Mouse (Mus musculus) liver, embryonic 14.5 days (tissue): Measurements from ENCODE around the gene Rfx7. TPM values are rescaled to one million over a fixed set of nuclear protein-coding genes. Genes with fewer than 3 reads are reported as not detected.

Experiments
- ATAC-seq: fragments of 200-750 bp; cut with Nextera tagmentation; 2 replicates; pipeline ENCODE4 v1.8.0; 2017; ENCODE audit warnings: moderate number of reproducible peaks, mild to moderate bottlenecking, moderate library complexity; ENCODE audit not compliant: insufficient read depth
- DNase-seq, 3 experiments: peaks; one replicate each; pipeline ENCODE4 v3.0.0-alpha.2; 2012 to 2013; ENCODE audit warnings: low read depth in 3 of 3, low spot score in 3 of 3
- H3K27ac ChIP-seq: fragments of 300-500 bp; sonication (generic); 2 replicates; pipeline ENCODE4 v1.5.1; 2014; ENCODE audit warnings: moderate library complexity, mild to moderate bottlenecking, control low read depth, inconsistent platforms
- H3K27me3 ChIP-seq: fragments of 300-500 bp; sonication (generic); 2 replicates; pipeline ENCODE4 v1.6.1; 2014; ENCODE audit warnings: mild to moderate bottlenecking, low read length, moderate library complexity; ENCODE audit not compliant: control insufficient read depth, insufficient read depth
- H3K36me3 ChIP-seq: fragments of 300-500 bp; sonication (generic); replicated peaks from 2 replicates; pipeline ENCODE4 v1.6.1; 2014; ENCODE audit warnings: low read depth; ENCODE audit not compliant: control insufficient read depth, insufficient read depth
- H3K4me1 ChIP-seq, 2 experiments: fragments of 200-500 bp in 1 of 2; fragments of 300-500 bp in 1 of 2; sonication (generic) in 1 of 2; replicated peaks; 2 replicates each; pipeline ENCODE4 v1.6.1; 2012 to 2014; ENCODE audit warnings: antibody characterized with exemption in 1 of 2, inconsistent platforms in 1 of 2, low read length in 1 of 2; ENCODE audit not compliant: control insufficient read depth in 2 of 2, insufficient read depth in 2 of 2
- H3K4me2 ChIP-seq: fragments of 300-500 bp; sonication (generic); 2 replicates; pipeline ENCODE4 v1.6.1; 2014; ENCODE audit warnings: low read depth, mild to moderate bottlenecking, control low read depth, moderate library complexity
- H3K4me3 ChIP-seq, 2 experiments: fragments of 200-500 bp in 1 of 2; fragments of 300-500 bp in 1 of 2; sonication (generic) in 1 of 2; 2 replicates each; pipeline ENCODE4 v1.5.1; 2012 to 2014; ENCODE audit warnings: low read depth in 2 of 2, low read length in 2 of 2, mild to moderate bottlenecking in 2 of 2, control low read depth in 1 of 2, inconsistent platforms in 1 of 2, moderate library complexity in 1 of 2; ENCODE audit not compliant: insufficient read depth in 1 of 2
- H3K9ac ChIP-seq: fragments of 300-500 bp; sonication (generic); replicated peaks from 2 replicates; pipeline ENCODE4 v1.6.1; 2014; ENCODE audit warnings: mild to moderate bottlenecking, control low read depth, moderate library complexity
- H3K9me3 ChIP-seq: fragments of 300-500 bp; sonication (generic); 2 replicates; pipeline ENCODE4 v1.6.1; 2016; ENCODE audit warnings: low read length, mixed read lengths; ENCODE audit not compliant: control insufficient read depth
- CTCF ChIP-seq: IDR thresholded peaks from 2 replicates; pipeline ENCODE4 v1.5.1; 2016; ENCODE audit warnings: antibody characterized with exemption, low read depth, control low read depth
- EP300 ChIP-seq: IDR thresholded peaks from 2 replicates; pipeline ENCODE4 v1.6.1; 2016; ENCODE audit warnings: antibody characterized with exemption, low read depth
- WGBS: fragments of 180-500 bp; shearing (Covaris S2); extraction: QIAGEN DNeasy Blood & Tissue Kit; methylation state at CpG from one replicate; pipeline ENCODE4 v1.1.7; 2014; ENCODE audit not compliant: insufficient replicate concordance; 5-methylcytosine and 5-hydroxymethylcytosine counted together
- polyA plus RNA-seq, 2 experiments: library from polyadenylated mRNA; depleted of rRNA in 1 of 2; stranded (reverse) in 1 of 2; unstranded in 1 of 2; fragments of >200 nt; fragmentation: Nextera tagmentation in 1 of 2; extraction: Ambion mirVana in 1 of 2; gene quantifications; 2 replicates each; pipeline versions ENCODE4 v1.2.1 to v1.2.3; 2012 to 2014

Gene Rfx7
- polyA plus RNA-seq, 2 experiments: 3.1 to 3.2 TPM

GRCm38 (mm10) chr9:72515366-72515765 is 16.7 kb upstream of the Rfx7 start:
- ATAC-seq (no peak), DNase-seq (no peak)
- Histone ChIP-seq H3K27me3 (no peaks in the 10 kb centered on the region), H3K4me2 (no peak overlapping the region), H3K4me1 (no peaks in the 10 kb centered on the region), H3K4me3 (no peak overlapping the region), H3K36me3 (no peaks in the 10 kb centered on the region), H3K27ac (no peak overlapping the region), H3K9me3 (no peaks in the 10 kb centered on the region), H3K9ac (no peak overlapping the region)
- TF ChIP-seq CTCF: no peak
- TF ChIP-seq EP300: no peak

GRCm38 (mm10) chr9:72519246-72519645 is 12.8 kb upstream of the Rfx7 start:
- H3K9me3 ChIP-seq: no peaks in the 10 kb centered on the region
- no peak for DNase-seq
- no peaks in the 10 kb centered on the region for H3K4me1 ChIP-seq
- ATAC-seq: no peak
- TF ChIP-seq CTCF (no peak), EP300 (no peak)
- H3K4me2 ChIP-seq: no peak overlapping the region
- no peak overlapping the region for H3K27ac ChIP-seq
- no peaks in the 10 kb centered on the region for H3K27me3 ChIP-seq
- H3K4me3 ChIP-seq: no peak overlapping the region
- H3K36me3 ChIP-seq: no peaks in the 10 kb centered on the region
- no peak overlapping the region for H3K9ac ChIP-seq

GRCm38 (mm10) chr9:72520849-72521248 is 11.2 kb upstream of the Rfx7 start:
- Histone ChIP-seq H3K9ac (no peak overlapping the region), H3K4me1 (no peaks in the 10 kb centered on the region), H3K9me3 (no peaks in the 10 kb centered on the region), H3K4me2 (no peak overlapping the region), H3K36me3 (no peaks in the 10 kb centered on the region), H3K27me3 (no peaks in the 10 kb centered on the region), H3K27ac (no peak overlapping the region), H3K4me3 (no peak overlapping the region)
- TF ChIP-seq CTCF (no peak), EP300 (no peak)
- ATAC-seq (no peak), DNase-seq (no peak)

- DNase-seq: no peak
- no peak for TF ChIP-seq EP300
- TF ChIP-seq CTCF: no peak
- ATAC-seq: no peak
Observed at GRCm38 (mm10) chr9:72526091-72526490, 5.9 kb upstream of the Rfx7 start.

GRCm38 (mm10) chr9:72530237-72530636 is 1.8 kb upstream of the Rfx7 start:
- H3K4me3 ChIP-seq: no peak overlapping the region
- peak; percentile 83 to 89 (median 87) for DNase-seq
- H3K4me1 ChIP-seq: peaks cover 5 to 9% of the 10 kb centered on the region in 2 experiments
- ATAC-seq: peak; percentile 29
- H3K27ac ChIP-seq: no peak overlapping the region
- TF ChIP-seq CTCF (peak; percentile 100), EP300 (no peak)
- H3K9ac ChIP-seq: no peak overlapping the region
- H3K36me3 ChIP-seq: no peaks in the 10 kb centered on the region
- H3K4me2 ChIP-seq: peak overlapping the region; percentile 92
- no peaks in the 10 kb centered on the region for H3K9me3 ChIP-seq
- under 1% methylated on average over 12 of the region's 12 CpGs for WGBS
- no peaks in the 10 kb centered on the region for H3K27me3 ChIP-seq

More at GRCm38 (mm10) chr9:72526091-72526490, 5.9 kb upstream of the Rfx7 start:
- H3K4me1 ChIP-seq: peaks cover 3 to 6% of the 10 kb centered on the region in 2 experiments
- H3K27ac ChIP-seq: no peak overlapping the region
- no peak overlapping the region for H3K9ac ChIP-seq
- WGBS: 78% methylated on average over 1 of the region's 1 CpGs
- H3K4me3 ChIP-seq: no peak overlapping the region
- no peaks in the 10 kb centered on the region for H3K9me3 ChIP-seq
- H3K4me2 ChIP-seq: no peak overlapping the region
- no peaks in the 10 kb centered on the region for H3K36me3 ChIP-seq
- no peaks in the 10 kb centered on the region for H3K27me3 ChIP-seq

- Histone ChIP-seq H3K36me3 (no peaks in the 10 kb centered on the region), H3K4me3 (peak overlapping the region in 1 of 2 experiments; percentile 85; a peak in 2 of 4 replicates), H3K9me3 (no peaks in the 10 kb centered on the region), H3K27ac (no peak overlapping the region), H3K4me2 (peak overlapping the region; percentile 92), H3K4me1 (peaks cover 5 to 9% of the 10 kb centered on the region in 2 experiments), H3K27me3 (no peaks in the 10 kb centered on the region), H3K9ac (no peak overlapping the region)
- DNase-seq (no peak), ATAC-seq (no peak)
- 67% methylated on average over 4 of the region's 4 CpGs for WGBS
- TF ChIP-seq EP300 (no peak), CTCF (no peak)
Observed at GRCm38 (mm10) chr9:72530824-72531223, 1.2 kb upstream of the Rfx7 start.
